Mouse (Mus musculus) layer of hippocampus, postnatal 10 days (tissue): ENCODE results near the gene Gapvd1. TPM values are rescaled to one million over a fixed set of nuclear protein-coding genes. Genes with fewer than 3 reads are reported as not detected.
A peak's percentile ranks its signal among the peaks of the same experiment; 100 is the strongest.

Experiments
- DNase-seq, 2 experiments: peaks; one replicate each; pipeline ENCODE4 v3.0.0; 2021; ENCODE audit warnings: low spot score in 2 of 2
- total RNA-seq, 2 experiments: library from RNA; stranded (reverse); gene quantifications; 2 replicates each; pipeline ENCODE4 v1.2.3; 2021

Gene Gapvd1
- total RNA-seq, 2 experiments from 2014 or later: 108 to 114 TPM

DNA sequence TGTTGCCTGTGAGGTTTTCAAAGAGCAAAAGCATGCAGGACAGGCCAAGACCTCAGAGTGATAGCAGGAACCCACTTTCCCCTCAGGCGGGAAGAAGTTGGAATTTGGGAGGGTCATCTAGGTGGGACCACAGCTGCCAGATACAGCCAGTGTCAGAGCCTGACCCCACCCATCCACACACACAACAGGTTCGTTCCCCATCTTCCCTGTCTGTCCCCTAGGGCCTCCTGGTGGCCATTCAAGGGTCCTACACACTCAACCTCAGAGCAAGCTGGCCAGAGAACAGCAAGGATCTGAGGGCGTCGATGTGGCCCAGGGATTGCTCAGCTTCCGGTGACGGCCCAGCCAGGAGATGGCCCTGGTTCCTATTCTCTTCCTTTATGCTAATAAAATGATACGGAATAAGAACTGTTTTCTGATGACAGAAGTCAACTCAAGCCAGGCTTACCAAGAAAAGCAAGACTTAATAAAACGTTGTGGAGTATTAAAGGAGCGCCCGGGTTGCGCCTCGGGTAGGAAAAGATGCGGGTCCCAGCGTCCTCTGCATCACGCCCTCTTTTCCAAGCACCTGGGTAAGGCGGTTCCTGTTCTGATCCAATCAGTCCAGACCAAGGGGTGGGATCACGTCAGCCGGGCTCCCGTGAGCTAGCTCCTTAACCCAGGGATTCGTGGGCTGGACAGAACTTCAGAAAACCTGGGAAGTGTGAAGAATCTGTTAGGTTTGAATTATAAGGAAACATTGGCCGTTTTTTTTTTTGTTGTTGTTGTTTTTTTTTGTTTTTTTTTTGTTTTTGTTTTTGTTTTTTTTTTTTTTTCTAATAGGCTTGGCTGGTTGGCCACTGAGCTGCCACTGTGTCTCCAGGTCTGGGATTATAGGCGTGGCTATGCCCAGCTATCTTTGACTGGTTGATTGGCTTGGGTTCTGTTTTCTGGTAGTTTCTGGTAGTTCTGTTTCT lies 110.2 kb downstream of the Gapvd1 start:
- no peak for DNase-seq

DNA sequence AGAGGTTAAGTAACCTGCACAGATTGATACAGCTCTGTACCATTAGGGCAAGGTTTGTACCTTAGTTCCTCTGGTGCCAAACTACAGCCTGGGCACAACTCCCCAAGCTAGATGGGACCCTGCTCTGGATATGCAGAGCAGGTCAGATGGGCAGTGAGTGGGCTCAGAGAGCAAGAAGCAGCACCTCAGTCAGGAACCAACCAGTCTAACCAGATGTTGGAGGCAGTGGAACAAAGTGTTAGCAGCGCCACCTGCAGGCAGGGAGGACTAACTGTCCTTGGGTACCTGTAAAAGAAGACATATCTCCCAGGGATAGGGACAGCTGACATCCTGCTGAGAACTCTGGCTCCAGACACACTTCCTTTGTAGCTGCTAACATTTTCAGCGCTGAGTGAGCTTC lies 112.7 kb downstream of the Gapvd1 start:
- no peak for DNase-seq

DNA sequence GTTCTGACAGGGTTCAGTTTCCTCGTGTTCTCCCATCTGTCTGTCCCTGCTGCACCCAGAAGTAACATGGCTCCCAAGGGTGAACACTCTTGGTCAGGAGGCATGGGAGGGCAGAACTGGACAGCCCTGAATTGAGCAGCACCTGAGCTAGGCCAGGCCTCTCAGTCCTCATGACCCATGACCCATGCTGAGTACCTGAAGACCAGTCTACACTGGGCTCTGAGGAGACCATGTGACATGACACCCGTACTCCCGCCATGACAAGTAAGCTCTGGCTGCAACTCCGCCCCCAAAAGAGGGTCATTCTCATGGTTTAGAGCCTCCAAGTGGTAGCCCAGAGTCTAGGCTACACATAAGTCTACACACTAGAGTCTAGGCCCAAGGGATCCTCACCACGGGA lies 115.3 kb downstream of the Gapvd1 start:
- DNase-seq: no peak

DNA sequence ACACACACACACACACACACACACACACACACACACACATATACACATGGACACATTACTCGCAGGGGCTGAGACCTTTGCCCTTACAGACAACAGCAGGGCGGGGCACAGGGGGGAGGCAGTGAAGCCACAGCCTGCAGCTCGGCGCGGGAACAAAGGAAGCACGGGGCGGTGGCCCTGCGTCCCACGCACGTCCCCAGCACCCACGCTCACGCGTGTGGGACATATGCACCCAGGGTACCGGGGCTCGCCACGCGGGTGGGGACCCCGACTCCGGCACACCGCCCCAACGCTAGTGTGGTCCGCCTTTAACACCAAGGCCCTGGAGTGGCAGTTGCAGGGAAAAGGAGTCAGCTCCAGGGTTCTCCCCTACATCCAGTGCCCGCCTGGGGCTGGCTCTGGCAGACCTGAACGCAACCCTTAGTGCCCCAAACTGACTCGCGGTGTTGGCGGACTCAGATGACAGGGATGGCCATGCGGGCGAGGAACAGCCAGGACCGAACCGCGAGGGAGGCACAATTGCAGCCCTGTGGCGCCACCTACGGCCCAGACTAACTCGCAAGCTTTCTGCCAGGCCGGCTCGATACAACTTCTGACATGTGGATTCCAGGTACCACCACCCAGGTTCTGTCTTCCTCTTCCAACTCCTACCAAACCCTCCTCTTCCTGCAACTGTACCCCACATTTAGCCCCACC lies 115.9 kb downstream of the Gapvd1 start:
- peak; percentile 93 for DNase-seq

DNA sequence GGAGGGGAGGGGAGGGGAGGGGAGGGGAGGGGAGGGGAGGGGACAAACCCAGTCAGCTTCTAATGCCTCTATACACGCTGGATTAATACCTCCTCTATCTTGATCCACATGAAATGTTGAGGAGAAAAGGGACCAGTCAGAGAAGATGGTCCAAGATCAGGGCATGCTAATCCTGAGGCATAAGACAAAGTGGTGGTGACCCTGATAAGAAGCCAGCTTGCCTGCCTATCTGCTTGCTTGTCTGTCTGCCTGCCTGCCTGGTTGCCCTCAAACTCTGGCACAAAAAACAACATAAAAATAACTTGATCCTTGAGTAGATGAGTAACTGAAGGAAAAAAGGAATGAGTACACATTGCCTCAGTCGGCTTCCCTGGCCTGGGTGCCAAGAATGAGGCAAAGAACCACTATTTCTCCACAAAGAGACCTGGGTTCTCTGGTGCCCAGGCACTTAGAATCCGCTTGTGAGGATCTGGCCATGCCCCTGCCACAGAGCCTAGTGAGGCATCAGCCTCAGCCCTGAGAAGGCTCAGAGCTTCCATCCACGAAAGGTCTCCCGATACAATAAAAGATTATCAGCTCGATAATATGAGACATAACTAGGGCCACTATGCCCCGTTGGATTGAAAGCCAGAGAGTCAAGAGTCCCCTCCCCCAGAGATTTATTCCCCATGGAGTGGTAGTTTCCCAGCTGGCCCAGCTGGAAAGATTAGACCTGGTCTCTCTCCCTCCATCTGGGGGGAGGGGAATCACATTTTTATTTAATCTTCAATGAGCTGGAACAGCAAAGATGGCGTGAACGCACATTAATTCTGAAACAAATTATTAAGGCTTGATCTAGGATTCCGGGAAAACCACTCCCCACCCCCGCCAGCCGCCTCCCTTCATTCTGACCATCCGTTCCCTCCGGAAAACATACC lies 119.5 kb downstream of the Gapvd1 start:
- DNase-seq: no peak

DNA sequence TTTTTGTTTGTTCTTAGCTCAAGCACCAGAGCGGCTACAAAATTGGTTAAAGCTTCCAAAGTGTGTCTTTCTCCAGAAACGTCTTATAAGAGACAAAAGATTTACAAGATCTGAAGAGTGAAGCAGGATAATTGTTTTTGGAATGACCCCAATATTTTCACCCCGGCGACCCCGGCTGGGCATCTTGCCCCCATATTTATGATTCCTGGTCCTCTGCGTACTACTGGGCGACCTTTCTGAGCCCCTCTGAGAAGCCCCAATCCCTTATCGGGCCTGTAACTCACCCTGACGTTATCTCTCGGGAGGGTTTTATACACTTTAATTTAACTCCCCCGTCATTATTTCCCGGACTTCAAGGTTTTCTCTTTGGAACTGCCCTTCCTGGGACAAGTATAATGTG lies 123.0 kb downstream of the Gapvd1 start:
- DNase-seq: no peak

DNA sequence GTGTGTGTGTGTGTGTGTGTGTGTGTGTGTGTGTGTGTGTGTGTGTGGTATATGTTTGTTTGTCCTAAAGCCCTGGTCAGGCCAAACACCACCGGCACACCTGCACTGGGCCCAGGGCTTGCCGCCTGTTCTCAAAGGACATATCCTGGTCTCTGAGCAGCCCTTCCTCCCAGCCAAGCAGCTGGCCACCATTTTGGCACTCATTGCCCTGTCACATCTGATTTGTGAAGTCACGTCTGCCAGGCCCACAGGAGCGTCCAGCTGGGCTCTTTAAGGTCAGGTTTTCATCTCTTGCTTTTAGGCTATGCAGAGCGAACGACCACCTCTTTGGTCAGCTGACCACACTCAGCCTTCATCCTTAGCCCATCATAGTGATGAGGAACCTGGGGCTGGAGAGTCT lies 124.6 kb downstream of the Gapvd1 start:
- no peak for DNase-seq

DNA sequence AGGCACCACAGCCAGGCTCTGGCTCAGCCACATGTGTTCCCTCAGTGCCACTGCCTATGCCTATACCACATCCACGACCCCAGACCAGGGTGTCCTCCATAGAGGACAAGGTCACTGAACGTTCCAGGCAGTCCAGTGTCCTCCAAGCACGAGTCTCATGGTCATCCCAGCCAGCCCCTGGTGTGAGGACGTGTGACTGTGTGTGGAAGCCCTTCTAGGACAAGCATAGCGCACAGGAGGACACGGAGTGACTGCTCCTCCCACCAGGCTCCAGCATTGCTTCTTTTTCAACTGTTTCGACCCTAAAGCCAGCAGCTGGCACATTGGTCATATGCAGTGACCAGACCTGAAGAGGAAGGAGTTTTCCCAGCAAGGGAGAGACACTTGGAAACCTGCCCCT lies 125.3 kb downstream of the Gapvd1 start:
- DNase-seq: no peak

DNA sequence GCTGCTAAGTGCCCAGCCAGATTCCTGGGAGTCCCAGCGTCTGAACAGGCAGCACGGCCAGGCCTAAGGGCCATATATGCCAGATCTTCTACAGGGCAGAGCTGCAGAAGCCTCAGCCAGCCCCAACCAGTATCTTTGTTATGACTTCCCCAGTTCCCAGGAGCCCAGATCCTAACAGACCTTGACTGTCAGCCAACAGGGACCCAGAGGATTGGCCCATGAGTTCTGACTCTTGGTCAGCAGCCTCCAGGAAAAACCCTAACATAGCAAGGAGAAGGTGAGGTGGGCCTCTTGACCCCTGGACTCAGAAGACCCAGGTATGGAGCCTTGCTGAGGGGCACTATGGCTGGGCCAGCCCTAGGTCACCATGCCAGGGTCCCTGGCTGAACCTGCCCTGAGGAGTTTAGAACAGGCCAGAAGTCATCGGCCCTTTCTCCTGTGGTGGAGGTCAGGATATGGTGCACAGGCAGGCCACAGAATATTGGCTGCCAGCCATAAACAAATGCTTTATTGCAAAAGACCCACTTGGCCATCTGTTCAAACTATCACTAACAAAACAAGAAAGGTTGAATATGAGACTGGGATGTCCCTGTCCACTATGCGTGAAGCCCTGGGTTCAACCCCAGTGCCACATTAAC lies 126.0 kb downstream of the Gapvd1 start:
- no peak for DNase-seq

DNA sequence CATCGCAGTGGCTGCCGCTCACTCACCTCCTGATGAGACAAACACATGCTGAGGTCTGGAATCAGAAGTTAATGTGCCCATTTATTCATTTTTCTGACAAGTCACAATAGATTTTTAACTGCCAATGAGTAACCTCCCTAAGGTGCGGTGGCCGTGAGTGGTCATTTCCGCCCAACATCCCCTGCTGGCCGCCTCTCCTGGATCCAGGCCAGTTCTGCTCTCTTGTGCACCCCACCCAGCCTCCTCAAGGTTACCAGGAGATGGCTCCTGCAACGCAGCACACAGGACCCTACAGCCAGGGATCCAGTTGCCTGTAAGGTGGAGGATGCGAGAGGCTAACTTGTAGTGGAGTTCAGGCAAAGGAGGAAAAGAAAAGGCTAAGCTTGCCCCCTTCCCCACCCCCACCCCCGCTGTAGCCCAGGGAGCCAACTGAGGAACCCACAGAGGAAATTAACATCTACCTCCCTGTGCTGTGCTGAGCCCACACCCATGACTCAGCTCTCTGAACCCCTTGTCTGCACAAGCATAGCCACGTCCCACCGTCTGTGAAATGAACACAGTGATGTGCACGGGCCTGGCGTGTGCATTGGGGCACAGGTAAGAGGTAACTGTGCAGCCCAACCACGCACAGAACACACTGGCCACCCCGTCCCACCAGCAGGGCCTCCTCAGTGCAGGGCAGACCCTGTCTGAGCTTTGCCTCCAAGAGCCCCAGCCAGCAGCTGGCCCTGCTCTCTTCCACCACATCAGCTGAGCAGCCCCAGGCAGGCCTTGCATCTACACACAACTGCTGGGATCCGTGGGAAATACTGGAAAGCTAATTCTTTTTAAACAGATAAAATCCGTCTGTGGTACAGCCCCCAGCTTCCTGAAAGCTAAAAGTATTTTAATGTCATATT lies 127.5 kb downstream of the Gapvd1 start:
- no peak for DNase-seq

Other genes starting within 250 kb of the Gapvd1 start
- 100 to 1,000 TPM; 219 to 226 TPM for gene Hspa5, start 16.7 kb upstream of the Gapvd1 start, total RNA-seq
- 10 to 100 TPM; 23.8 to 26.1 TPM for gene Rabepk, start 44.7 kb upstream of the Gapvd1 start, total RNA-seq
- 10 to 100 TPM; 88.5 to 89.5 TPM for gene Fbxw2, start 71.1 kb upstream of the Gapvd1 start, total RNA-seq
- not detected for gene Gm34653, start 77.8 kb upstream of the Gapvd1 start, total RNA-seq
- gene Cutal, start 119.2 kb upstream of the Gapvd1 start, total RNA-seq: under 1 TPM; 0.27 to 0.47 TPM
- 10 to 100 TPM; 39.6 to 48.0 TPM for gene Psmd5, start 119.7 kb upstream of the Gapvd1 start, total RNA-seq
- gene Phf19, start 158.8 kb upstream of the Gapvd1 start, total RNA-seq: 1 to 10 TPM; 1.9 to 3.4 TPM
- 1 to 10 TPM in 1 of 2 experiments, under 1 TPM in 1; 0.94 to 2.4 TPM for gene Traf1, start 206.5 kb upstream of the Gapvd1 start, total RNA-seq